Mouse (Mus musculus) spleen, postnatal 14 days (tissue): ENCODE measurements around the gene Trmt44.

Experiments
- DNase-seq, 2 experiments: peaks; one replicate each; pipeline ENCODE4 v3.0.0; 2021 to 2022; ENCODE audit warnings: low spot score in 2 of 2

Trmt44 gene

DNA sequence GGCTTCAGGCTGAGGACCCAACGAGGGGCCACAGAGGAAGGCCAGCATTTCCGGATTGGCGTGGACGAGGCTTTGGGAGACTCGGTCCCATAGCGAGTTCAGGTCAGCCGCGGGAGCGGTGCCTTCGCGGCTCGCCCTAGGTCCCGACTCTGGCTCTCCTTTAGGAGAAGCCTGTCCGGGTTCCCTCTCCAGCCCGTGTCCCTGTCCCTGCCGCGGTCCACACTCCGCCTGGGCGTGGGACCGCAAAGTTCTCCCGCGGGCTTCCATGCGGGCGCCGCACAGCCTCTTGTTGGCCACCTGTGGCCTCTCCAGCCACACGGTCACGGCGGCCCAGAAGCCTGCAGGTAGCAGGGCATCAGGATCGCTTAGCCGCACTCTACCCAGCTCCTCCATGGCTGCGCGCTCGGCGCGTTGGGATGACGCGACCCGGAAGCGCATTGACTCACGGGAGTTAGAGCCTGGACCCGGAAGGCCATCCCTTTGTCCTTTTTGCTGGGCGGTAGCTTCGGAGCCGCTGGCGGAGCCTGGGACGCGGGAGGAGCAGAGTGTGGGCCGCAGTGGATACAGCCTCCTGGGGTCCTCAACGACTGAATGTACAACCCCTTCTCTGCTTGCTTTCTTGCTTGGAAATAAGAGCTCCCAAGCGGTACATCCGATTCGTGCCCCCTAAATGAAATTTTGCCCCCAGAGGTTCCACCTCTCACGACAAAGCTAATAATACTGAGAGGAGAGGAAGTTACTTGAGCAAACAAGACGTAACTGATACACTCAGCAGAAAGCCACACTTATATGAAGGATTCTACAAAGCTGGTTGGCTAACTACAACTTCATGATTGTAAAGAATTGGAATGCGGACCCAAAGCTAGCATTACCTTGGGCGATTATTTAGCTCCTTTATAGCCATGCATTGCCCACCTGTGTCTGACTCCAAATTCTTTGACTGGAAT, at the start of gene Trmt44:
Gene Trmt44, minus strand, starts transcription at position 418 of the 947 bp plus-strand sequence.
- DNase-seq: peak; percentile 68 to 85

DNA sequence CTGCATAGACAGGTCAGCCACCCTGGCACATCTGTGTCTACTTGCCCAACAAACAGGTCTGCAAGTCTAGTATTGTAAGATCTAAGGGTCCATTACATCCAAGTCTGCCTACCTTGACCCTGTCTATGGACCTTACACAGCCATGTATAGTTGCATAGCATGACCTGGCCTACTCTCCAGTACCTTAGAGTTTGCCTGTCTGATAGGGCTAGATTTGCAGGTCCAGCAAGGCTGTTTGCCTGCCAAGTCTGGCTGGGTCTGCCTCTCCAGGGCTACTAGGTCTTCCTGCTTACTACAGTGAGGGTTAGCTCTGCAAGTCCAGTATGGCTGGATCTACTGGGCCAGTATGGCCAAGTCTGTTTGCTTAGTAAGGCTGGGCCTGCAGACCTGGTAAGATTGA, 49.0 kb upstream of the Trmt44 start:
- no peak for DNase-seq

DNA sequence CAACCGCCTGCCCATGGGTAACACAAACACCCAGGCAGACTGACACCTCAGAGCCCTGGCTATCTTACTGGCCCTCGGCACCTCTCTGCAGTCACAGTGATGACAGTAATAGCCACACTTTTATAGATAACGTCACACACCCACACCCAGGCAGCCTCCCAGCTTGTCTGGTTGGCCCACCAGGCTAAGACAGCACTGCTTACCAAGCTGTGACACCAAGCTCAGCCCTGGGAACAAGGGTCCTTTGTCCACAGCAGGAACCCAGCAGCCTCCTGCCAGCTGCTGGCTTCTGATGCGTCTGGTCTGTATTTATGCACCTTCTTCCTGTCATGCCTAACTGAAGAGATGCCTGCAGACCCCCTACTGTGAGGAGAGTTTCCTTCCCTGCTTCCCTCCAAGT, 46.2 kb upstream of the Trmt44 start:
- DNase-seq: no peak

DNA sequence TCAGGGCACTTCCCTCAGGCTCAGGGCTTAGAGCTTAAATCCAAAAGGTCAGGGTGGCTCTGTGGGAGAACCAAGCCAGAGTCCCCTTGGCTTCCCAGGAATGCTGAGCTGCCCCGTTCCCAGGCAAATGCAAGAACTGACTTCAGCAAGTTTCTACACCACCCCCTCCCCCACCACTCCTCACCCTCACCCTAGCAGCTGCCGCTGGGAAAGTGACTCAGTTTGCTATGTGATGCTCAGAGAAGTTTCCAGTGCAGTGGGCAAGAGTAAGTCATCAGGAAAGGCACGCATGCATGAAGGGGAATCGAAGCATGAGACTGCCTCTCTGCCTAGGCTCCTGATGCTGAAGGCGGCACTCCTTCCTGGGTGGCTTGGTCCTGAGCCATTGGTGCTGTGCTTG, 42.1 kb upstream of the Trmt44 start:
- DNase-seq: no peak

DNA sequence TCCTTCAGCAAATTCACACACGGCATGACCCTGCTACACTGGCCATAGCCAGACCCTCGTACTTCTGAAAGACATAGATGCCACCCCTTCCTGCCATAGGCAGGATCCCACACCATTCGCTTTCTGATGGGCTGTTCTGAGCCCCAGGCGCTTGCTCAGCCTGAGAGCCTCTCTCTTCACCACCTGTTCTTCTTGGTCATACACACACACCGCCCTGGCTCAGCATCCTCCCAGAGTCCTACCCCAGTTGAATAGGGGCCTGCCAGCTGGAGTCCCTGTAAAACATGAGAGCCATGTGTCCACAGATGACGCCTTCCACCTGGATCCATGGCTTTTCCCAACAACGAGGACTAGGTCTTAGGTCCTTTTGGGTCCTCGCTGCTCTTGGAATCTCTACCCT, 37.9 kb upstream of the Trmt44 start:
- DNase-seq: no peak

DNA sequence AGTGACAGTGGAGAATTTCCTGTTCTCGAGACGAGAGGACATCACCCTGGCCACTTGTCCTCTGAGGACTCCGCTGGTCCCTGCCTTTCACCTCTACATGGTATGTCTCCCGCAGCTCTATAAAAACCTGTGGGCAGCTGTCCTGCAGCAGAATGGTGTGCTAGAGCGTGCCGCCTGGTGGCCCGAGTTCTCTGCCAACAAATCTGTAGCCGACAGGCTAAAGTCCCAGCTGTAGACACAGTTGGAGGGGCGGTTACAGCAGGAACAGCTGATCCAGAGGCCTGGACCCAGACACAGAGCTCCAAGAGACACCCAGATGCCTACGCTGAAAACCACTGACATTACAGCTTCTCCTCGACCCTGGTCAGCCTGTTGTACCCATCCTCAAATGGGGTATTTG, 37.0 kb upstream of the Trmt44 start:
- DNase-seq: no peak

DNA sequence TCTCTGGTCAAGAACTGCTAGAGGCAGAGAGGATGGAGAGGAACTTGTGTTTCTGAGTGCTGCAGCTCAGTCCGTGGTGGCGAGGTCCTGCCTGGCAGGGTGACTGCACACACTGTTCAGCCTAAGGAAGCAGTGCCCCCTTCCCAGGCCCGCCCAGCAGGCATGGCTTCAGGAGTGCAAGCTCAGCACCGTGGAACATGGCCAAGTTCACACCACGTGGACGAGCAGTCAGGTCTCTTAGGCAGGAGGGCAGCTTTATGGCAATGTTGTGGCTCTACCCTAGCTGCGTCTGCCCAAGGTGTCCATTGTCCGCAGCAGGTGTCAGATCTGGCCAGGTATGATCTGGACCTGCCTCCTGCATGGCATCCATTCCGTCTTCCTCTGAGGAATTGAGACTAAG, 36.3 kb upstream of the Trmt44 start:
- DNase-seq: no peak

DNA sequence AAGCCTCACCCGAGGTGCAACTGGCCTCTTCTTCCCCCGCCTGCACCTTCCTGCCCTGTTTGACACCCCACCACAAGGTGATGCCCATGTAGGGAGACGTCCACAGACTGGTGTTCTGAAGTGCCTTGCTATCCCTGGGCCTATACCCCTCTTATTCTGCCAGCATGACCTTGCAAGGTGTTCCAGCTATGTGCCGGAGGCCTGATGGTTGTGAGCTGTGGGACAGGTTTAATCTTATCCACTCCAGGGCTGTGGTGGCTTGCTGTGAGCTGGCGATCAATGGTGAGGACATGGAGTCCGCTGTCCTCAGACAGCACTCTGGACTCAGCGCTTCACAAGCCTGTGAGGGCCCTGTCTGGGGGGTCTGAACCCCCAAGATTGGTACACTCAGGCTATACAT, 35.5 kb upstream of the Trmt44 start:
- no peak for DNase-seq

DNA sequence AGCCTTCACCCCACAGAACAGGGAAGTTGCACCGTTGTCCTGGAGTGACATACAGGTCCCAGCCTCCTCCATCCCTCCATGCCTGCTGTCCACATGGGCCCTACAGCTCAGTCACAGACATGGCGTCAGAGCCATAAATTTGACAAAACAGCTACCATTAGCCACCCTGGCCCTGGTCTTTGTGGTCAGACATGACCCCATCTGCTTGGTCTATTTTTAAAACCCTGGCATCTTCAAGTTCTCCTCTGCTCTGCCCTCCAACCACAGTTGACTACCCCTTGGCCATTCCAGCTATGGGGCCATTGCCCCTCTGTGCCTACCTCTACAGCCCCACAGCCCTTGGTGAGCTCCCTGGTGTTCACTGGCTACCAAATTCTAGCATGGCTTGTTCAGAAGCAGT, 35.1 kb upstream of the Trmt44 start:
- DNase-seq: no peak

DNA sequence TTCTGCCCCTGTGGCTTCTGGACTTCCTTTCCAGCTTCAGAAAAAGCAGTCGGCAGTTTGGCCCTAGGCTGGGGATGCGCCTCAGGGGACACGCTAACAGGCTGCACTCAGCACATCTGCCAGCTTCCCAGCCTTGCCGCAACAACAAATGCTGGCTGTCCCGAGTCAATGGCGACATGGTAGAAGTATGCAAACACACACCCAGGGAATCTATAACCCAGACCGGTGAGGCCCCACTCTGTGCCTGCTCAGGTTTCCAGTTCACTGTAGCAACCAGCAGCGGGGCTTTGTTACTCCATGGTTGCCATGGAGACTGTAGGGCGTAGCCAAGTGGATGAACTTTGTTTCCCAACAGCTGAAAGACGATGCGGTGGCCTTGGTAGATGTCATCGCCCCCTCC, 34.5 kb upstream of the Trmt44 start:
- DNase-seq: no peak

DNA sequence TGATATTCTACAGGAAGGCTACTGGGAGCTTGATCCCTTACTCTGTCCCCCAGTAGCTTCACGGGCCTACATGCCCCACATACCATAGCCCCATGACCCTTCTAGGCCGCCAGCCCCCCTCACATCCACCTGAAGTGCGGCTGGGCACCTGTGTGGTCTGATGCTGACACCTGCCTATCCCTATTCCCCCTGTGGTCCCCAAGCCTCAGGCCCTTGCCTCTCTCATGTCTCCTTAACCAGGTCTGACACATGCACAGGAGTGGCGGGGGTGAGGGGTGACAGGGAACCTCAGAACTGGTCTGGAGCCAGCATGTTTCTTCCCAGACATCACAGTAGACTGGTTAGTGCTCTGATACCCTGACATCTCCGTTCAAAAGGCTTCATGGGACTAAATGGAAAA, 33.7 kb upstream of the Trmt44 start:
- no peak for DNase-seq

DNA sequence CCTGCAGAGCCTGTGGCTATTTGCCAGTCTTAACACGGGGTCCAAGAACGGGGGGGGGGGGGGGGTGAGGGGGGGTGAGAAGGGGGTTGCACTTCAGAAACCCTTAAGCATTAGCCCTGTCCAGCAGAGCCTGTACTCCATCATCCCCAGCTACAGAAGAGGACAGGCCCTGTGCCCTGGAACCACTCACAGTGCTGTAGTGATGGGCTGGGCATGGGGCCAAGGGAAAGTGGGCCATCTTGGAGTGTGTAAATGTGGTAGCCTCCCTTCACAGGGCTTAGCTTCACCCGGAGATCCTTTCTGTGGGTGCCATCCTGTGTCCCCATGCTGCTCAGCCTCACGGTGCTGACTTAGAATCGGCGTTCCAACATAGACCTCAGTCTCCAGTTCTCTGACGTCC, 32.9 kb upstream of the Trmt44 start:
- DNase-seq: no peak

DNA sequence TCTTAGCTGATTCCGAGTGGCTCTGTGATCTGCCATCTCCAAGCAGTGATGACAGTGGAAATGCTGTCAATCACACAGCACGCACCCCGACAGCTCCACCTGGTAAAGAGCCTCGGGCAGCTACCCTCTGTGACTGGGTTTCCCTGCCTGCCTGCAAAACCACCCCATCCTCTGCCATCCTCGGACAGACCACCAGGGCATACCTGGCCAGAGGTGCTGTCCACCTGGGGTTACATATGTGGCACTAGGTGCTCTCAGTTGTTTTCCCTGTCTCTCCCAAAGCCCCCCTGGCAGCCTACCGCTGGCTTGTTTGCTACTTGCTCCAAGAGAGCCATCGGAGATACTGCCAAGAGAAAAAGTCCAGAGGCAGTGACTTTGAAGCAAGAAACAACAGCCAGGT, 31.9 kb upstream of the Trmt44 start:
- DNase-seq: no peak

DNA sequence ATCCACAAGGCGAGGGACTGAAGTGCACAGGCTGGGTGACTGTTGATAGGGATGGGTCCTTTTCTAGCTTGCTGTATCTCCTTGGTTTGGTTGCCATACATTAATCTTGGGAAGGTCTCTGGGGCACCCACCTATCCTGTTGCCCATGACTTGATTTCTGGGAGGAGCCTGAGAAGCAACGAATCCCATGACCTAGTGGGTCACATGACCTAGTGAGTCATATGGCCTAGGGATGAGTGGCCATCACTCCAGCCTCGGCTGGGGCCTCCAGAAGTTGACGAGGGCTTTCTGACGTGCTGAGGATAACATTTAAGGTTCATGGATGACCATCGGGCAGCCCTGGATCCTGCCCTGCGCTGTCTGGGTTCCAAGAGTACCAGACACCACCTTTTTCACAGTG, 30.5 kb upstream of the Trmt44 start:
- no peak for DNase-seq

DNA sequence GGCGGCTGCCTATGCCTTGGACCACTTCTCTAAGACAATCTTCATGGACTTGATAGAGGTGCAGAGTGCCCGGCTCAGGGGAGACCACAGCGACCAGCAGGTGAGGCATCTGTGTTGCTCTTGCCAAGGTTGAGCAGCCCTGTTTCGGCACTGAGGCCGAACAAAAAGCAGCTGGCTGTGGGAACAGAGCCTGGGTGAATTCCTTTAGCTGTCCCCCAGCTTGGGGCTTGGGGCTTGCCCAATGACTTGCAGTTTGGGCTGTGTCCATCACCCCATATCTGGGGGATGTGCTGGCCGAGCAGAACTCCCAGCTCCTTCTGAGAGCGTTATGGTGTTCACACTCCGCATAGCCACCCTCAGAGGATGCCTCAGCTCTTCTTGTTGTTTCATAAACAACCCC, 26.7 kb upstream of the Trmt44 start:
- DNase-seq: no peak

DNA sequence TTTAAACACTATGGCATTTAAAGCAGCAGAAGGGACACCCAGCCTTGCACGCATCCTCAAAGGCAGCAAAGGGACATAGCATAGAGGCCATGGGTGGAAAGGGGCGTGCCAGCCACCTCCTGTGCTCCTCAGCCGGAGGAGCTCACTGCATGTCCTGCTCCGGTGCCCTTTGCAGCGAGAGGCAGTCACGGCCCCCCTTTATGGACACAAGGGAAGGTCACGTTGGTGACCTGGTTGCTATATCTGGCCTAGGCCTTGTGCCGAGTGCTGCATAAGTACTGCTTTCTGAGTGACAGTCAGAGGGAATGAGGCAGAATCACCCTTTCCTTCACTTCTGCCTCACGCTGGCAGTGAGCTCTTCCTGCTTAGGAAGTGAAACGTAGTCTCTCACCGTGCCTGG, 25.4 kb upstream of the Trmt44 start:
- no peak for DNase-seq

DNA sequence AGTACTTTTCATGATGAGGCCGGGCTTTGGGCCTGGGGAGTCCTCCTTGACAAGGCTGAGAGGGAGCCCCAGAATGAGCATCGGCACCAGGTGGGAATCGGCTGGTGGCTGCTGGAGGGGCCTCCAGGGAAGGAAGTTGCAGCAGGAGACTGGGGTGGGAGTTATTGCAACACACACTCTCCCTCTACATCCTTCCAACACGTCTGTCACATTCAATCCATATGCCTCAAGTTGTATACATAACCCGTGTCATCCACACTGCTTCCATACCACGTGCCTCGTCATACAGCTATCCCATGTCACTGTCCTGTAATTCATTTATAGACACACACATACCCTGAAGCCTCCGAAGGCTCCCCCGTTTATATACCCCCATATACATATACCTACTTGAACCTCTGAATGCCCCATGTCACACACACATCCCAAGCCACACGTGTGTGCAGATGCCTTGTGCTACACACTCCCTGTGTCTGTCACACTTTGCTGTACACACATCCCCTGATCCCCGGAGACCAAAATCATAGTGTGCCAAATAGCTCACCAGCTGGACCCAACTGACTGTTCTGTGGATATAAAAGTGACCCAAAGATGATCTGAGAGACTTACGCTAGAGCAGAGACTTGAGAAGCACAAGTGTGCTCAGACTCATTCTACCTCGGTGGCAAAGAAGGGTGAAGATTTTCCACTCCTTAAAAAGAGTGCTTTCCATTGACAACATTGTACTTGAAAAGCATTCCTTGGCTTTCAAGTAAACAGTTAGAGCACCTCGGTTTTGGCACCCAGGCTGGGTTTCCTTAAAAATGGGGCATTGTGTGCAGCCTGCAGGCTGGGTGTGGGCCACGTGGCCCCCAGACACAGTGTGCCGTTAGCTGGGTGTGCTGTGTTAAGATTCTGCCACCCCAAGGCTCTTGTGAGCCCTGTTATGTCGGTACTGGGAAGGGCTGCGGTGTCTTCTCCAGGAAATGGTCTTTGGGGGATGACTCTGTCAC, 21.6 kb upstream of the Trmt44 start:
- DNase-seq: no peak

DNA sequence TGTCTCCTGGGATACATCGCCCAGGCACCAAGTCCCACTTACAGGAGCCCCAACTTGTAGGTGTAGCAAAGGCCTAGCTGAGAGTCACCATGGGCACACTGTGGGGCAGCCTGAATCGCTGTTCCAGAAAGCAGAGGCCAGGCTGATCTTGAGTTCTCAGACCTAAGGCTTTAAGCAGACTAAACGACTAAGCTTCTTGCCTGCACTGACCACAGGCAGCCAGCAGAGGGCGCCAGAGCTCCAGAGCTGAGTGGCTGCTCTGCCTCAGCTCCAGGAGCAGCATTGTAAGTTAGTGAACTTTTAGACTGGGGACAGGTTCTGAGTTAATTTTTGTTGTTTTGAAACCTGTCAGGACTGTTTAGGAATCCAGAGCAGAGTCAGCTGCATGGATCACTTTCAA, 20.8 kb upstream of the Trmt44 start:
- DNase-seq: peak; percentile 26 to 66

DNA sequence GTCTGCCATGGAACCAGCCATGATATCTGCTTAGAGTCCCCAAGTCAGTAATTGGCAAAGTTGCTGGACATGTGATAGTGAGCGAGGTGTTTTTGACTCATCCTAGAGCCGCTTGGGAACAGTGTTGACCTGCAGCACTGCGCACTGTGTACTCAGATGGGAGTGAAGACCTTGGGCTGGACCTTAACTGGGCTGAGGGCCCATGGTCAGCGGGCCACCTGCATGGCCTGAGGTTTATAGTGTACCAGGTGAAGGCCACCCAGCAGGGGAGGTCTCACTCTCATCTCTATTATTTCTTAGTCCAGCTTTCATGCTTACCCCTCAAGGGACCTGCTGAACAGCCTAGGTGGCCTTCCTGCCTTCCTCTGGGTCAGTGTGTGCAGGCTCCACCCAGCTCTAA, 19.9 kb upstream of the Trmt44 start:
- DNase-seq: no peak

DNA sequence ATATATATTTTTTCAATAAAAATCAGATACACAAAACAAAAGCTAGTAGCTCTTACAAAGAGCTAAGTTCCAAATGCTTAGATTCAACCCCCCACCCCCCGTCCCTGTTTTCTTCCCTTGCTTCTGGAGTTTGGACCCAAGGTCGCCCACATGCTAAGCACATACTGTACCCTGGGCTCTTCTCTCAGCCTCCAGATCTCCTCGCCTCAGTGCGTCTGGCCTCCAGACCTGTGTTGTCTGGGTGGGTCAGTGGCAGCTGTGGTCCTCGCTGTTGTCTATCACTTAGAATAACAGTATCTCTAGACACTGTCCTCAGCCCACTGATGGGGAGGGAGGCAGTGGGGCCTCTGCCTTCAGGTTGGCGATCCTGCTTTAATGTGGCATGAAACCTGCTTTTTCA, 18.4 kb upstream of the Trmt44 start:
- no peak for DNase-seq

DNA sequence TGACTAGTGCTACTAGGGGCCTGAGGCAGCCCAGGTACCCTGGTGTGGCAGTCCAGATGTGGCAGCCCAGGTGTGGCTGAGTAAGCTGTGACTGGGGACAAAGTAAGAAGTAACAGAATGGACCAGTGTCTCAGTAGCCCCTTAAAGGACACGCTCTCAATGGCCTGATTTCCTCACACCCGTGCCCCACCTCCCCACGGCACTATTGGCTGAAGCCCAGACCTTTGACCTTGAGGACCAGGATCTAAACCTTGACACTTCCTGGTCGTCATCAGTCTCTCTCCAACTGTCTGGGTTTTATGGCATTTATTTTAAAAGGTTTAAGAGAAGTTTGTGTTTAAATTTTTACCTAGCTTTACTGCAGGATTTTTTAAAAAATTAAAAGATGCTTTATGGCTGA, 18.0 kb upstream of the Trmt44 start:
- DNase-seq: no peak

DNA sequence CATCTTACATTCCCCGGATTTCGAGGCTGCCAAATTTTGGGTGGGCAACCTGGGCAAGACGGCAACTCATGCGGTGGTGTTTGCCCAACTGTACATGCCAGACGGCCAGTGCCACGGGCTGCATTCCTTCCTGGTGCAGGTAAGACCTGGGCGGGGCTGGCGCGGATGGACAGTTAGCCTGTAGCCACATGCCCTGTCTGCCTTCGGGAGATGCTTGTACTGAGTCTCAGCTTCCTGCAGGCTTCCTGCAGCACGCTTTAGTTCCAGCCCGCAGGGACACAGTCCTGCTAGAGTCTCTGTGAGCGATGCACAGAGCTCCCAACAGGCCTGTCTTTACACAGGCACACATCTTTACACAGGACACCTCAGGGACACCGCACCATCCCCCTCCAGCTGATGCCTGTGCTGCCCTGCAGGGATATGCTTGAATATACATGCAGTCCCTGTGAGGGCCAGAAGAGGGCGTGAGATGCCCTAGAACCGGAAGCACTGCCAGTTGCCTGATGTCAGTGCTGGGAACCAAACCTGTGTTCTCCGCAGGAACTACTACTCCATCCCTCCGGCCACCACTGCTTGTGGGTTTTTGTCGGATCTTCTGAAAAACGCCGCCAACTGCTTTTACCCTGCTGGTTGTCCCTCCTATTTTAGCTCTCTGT, 17.3 kb upstream of the Trmt44 start:
- DNase-seq: no peak
